Mouse (Mus musculus): Measurements from ENCODE around the gene Sdhaf1. TPM values are rescaled to one million over a fixed set of nuclear protein-coding genes. Genes with fewer than 3 reads are reported as not detected.

Gene Sdhaf1
- total RNA-seq, 2 experiments from 2014 or later, result 7.8 to 10.6 TPM

DNA sequence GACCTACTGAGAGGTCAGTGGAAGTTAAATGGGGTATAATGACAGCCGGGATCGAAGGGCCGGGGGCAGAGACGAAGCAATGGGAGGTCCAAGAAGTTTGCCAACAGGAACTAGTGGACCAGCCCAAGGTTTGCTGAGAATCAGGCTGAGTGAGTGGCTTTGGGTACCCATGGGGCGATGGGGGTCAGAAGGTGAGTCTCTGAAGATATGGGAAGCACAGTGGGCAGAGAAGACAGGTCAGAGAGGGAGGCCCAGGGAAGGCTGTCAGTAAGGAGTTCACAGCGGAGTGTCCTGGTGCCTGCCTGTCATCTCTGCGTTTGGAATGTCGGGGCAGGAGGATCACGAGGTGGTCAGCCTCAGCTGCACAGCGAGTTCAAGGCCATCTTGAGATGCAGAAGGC lies 4.7 kb upstream of the Sdhaf1 start:
- DNase-seq, result no peak
- intact Hi-C loops (cut with DNase I; ENCODE audit: low total_unique reads), result no loop called here

DNA sequence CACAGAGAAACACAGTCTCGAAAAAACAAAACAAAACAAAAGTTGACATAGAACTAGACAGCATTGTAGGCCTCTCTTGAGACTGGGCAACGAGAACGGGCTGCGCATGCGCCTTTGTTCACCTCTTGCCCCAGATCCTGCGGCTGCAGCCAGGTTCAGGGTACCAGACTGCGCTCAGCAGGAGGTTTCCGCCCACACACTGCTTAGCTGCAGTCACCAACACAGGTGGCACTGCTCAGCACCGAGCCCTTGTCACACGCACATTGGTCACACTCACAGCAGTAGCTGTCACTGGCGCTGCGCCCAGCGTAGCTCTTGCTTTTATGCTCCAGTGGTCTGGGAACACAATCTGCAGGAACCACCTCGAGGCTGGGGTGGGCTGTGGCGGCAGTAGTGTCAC lies 3.4 kb upstream of the Sdhaf1 start:
- intact Hi-C loops (cut with DNase I; ENCODE audit: low total_unique reads), result no loop called here
- no peak for DNase-seq

DNA sequence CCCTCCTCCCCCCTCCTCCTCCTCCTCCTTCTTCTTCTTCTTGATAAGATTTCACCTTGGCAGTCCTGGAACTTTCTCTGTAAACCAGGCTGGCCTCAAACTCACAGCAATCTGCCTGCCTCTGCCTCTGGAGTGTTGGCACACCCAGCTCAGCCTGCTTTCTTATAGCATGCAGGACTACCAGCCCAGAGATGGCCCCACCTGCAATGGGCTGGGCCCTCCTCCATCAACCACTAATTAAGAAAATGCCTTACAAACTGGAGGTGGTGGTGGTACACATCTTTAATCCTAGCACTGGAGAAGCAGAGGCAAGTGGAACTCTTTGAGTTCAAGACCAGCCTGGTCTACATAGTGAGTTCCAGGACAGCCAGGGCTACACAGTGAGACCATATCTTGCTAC lies 2.7 kb upstream of the Sdhaf1 start:
- intact Hi-C loops (cut with DNase I; ENCODE audit: low total_unique reads), result no loop called here
- no peak for DNase-seq

DNA sequence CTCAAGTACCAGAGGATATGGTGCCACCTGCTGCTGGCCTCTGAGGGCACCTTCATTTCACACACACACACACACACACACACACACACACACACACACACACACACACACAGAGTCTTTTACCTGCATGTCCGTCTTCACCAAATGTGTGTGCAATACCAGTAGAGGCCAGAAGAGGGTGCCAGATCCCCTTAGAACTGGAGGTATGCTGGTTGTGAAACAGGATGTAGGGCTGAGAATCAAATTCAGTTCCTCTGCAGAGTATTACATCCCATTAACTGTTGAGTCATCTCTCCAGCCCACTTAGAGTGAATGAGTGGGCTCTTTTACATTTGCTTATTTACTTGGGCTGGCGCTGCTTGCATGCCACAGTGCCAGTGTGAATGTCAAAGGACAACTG lies 1.7 kb upstream of the Sdhaf1 start:
- intact Hi-C loops (cut with DNase I; ENCODE audit: low total_unique reads), result no loop called here

DNA sequence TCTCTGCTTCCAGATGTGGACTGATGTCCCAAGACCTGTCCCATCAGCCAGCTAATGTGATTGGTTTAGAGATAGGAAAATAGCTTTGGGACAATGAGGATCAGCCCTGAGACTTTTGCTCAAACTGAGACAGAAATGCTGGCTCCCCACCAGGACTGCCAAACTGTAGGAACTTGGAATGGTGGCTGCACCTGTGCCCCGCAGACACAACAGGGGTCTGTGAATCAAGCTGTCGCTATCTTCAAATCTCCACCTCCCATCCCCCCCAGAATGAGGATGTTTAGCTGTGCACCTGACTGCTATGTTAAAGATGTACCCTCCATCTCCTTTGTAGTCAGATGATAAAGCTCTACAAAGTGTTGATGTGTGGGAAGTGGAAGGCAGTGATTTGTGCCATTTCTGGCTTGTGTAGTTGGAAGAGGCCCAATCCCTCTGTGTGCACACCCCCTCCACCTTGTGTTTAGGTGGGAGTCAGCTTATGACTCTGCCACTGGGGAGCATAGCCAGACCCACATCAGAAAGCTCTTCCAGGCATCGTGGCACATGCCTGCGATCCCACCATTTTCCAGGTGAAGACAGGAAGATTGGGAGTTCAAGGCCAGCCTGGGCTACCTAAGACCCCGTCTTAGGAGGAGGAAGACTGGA lies 727 bp upstream of the Sdhaf1 start:
- intact Hi-C loops (cut with DNase I; ENCODE audit: low total_unique reads), result no loop called here
- no peak for DNase-seq

More for the DNA sequence above, 1.7 kb upstream of the Sdhaf1 start:
- no peak for DNase-seq

DNA sequence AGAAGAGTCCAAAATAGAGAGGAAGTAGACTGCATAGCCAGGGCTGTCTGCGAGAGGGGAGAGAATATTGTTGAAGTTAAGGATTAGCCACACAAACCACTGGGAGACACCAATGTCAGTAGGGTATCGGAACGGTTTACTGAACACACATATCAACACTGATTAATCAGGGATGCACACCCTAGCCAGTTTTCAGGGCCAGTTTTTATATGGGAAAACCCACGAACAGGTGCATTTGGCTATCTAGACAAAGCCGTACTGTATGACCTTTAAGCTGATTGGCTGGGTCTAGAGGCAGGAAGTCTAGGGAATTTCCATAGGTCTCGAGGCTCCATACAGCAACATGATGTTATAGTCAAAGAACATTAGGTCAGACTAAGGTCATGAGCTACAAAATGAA lies 830 bp downstream of the Sdhaf1 start:
- intact Hi-C loops (cut with DNase I; ENCODE audit: low total_unique reads), result no loop called here
- DNase-seq, result no peak

DNA sequence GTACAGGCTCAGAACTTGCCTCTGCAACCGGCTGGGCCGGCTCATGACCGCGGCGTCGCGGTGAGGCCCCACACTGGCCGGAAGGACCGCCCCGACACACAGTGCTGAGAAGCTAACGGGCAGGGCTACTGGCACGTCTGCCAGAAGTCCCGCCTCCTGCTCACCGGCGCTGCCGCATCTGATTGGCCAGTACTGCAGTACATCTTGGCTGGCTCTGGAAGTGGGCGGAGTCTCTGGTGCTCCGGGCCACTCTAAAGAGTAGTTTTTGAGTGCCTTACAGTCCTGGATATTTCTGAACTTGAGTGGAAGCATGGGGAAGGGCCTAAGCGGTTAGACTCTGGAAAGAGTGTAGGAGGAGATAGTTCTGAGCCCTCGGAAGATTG lies 1.4 kb downstream of the Sdhaf1 start:
- peak; percentile 98 for DNase-seq
- intact Hi-C loops (cut with DNase I; ENCODE audit: low total_unique reads), result no loop called here

DNA sequence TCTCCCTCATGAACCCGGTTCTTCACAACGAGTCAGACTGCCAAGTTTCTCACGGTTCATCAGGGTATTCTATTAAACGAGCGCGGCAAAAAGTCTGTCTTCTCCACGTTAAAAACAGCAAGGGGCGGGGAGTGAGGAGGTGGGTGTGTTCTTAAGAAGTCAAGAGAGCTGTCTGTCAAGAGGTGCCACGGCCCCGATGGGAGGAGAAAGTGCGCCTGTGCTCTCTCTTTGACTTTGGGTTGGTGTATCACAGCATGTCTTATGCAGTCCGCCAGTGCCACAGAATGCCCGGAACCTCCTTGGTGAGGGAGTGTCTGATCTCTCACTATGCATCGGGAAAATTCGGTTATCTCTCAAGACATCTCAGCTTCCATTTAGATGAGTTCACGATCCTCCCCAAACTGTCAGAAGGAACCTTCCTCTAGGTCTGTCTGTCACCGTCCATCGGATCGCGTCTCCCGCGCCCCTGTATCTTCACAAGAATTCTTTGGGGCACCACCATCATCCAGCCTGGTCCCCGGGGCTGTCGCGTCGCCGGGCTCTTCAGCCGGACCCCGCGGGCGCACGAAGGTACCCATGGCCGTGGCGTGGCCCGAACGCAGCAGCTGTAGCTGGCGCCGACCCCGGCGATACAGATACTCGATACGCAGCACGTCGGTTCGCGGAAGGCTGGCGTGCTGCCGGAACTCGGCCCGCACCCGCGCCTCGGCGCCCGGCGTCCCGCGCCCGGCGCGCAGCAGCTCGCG lies 2.0 kb downstream of the Sdhaf1 start, which contains the start of gene E130208F15Rik:
E130208F15Rik (plus strand) TSS at position 202 of the 746 bp plus-strand sequence.
- peak; percentile 67 for DNase-seq
- intact Hi-C loops (cut with DNase I; ENCODE audit: low total_unique reads), result no loop called here

DNA sequence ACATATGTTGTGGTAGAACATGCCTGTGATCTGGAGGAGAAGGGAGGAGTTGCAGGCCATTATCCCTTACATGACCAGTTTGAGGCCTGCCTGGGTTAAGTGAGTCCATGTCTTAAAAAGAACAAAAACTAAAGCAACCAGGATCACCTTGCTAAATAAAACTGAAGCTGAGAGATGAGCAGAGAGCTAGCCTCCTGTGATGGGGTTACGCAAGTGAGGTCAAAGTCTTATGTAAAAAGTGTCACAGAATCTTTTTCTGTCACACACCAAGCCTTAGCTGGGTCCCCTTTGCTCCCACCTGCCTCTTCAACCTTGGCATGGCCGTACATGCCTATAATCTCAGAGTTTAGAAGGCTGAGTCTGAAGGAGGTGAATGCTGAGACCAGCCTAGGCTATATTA lies 2.7 kb downstream of the Sdhaf1 start:
- intact Hi-C loops (cut with DNase I; ENCODE audit: low total_unique reads), result no loop called here
- no peak for DNase-seq

DNA sequence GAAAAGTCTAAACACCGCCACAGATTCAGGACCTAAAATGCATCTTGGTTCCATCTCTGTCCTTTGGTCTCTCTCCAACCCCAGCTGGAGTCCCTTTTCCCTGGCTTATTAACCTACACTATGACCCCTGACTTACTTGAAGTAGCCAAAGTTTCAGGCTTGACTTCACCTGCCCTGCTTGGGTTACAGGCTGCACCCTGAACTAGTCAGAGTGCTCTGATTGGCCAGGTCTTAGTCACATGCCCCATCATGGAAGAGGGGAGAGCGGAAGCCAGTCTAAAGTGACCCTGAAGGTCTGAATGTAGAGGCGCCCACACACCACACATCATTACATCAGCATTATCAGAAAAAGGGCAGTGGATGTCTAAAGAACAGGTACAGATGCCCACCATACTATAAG lies 5.6 kb downstream of the Sdhaf1 start:
- no peak for DNase-seq
- intact Hi-C loops (cut with DNase I; ENCODE audit: low total_unique reads), result no loop called here

DNA sequence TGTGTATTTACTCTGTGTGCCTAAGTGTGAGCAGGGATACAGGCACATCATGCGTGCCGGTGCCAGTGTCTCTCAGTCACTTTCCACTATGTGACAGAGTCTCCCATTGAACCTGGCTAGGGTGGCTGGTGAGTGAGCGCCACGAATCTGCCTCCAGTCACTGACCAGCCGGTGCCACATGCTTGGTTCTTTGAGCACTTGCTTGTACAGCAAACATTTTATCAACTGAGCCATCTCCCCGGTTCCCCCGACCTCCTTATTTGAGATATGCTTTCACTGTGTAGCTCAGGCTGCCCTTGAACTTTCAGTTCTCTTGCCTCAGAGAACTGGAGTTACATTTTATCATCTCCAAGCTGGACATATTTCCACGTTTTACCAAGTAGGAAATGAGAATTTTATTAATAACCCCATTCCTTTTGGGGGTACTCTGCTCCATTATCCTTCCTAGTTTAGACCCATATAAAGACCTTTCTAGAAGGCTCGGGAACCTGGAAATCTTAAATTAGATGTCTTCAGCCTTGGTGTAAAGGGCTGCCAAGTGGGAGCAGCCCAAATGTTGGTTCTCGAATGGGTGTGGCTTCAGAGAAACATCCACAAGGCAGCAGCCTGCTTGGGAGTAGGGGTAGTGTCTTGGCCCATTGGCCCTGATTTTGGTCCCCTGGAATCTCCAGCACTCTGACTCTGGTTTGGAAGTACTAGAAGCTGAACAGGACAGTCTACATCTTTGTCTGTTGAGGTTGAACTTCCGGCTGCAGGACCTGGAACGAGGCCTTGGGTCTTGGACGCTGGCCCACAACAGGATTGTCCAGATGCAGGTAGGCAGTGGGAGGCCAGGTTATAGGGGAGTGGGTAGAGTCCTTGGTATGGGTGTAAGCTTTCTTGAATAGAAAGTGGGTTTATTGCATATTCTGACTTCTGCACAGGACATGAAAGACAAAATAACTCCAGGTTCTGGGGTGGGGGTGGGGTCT lies 7.9 kb downstream of the Sdhaf1 start:
- intact Hi-C loops (cut with DNase I; ENCODE audit: low total_unique reads), result no loop called here
- DNase-seq, result peak; percentile 4

DNA sequence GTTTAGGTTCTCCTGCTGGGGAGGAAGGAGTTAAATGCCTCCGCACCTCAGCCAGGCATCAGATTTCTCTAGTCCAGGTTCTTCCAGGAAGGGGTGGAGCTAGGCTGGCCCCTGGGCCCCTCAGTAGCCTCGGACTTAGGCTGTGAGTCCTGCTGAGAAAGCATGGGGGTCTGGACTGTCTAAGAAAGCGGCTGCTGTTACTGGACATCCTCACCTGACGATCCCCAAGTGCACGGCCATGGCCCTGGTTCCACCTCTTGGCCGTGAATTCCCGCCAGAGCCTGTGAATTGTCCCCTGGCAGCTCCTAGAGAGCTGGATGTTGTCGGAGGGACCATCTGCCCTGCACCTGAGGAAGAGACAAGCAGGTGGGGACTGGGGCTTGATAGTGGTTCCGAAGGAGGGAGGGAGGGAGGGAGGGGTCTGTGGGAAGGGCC lies 9.0 kb downstream of the Sdhaf1 start, which contains the start of gene Syne4:
Syne4 (plus strand) TSS at position 87 of the 435 bp plus-strand sequence.
- intact Hi-C loops (cut with DNase I; ENCODE audit: low total_unique reads), result no loop called here

DNA sequence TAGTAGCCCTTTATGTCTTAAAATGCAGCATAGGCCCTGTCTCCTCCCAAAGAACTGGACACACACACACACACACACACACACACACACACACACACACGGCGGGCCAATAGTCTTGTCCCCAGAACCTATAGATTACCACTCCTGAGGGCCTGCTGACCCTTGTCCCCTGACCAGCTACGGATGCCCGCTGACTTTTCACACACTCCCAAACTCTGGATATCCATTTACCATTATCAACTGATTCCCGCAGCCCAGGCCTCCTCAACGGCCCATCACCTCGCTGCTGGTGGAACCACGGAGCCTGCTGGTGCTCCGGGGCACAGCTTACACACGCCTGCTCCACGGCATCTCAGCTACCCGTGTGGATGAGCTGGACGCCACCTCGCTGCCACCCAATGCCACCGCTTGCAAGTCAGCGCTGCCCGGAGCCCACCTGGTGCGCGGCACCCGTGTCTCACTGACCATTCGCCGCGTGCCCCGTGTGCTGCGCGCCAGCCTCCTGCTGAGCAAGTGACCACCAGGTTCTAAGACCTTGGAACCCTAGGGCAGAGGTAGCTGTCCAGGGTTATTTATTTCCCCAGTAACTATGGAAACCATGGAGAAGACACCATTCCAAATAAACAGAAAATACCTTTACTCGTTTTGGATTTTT lies 9.9 kb downstream of the Sdhaf1 start:
- peak; percentile 2 for DNase-seq
- intact Hi-C loops (cut with DNase I; ENCODE audit: low total_unique reads), result no loop called here

More for the DNA sequence above, 9.0 kb downstream of the Sdhaf1 start, which contains the start of gene Syne4:
- peak; percentile 3 for DNase-seq

DNA sequence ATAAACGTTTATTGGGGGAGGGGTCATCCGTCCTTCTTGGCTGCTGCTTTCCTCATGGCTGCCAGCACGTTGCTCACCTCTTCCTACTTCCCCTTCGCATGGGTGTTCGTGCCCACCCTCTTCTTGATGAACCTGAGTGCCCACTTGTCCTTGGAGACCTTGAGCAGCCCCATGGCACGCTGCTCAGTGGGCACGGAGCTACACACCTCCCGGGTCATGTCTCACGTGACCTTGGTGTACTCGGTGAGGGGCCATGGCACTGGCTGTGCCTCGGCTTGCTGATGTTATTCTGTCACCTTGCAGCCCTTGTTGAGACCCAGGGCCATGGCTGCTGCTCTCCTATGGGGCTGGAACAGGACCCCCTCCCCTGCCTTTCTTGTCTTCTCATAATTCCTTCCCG lies 13.6 kb downstream of the Sdhaf1 start:
- DNase-seq, result no peak

DNA sequence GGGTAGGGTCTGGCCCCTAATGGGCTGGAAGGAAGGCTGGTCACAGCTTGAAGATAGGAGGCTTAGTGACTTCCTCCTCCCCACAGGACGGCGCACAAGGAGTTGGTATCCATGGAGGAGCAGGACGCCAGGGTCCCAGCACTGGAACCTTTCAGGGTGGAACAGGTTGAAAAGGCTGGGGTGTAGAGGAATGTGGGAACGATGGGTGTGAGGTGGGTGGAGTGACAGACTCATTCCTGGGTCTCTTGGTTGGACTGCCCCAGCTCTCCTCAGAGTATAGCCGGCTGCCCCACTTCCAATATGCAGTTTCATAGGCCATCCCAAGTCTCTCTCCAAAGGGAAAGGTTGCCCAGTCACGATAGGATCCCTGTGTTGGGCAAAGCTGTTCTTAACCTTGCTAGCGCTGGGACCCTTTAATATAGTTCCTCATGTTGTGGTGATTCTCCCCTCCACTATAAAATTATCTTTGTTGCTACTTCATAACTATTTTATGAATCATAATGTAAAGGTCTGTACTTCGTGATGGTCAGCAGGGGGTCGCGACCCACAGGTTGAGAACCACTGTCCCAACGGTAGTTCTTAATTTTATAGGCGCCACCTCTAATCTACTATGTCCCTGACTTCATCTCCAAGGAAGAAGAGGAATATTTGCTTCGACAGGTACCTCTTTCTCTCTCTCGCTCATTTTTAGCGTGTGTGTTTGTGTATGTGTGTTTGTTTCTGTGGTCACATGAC lies 14.1 kb downstream of the Sdhaf1 start:
- no peak for DNase-seq
- intact Hi-C loops (cut with DNase I; ENCODE audit: low total_unique reads), result loop anchor here (10.0 kb wide), 1 partner anchor 75 kb away; the partner anchor contains the start of genes Ovol3, Polr2i and Tbcb

More for the DNA sequence above, 13.6 kb downstream of the Sdhaf1 start:
- intact Hi-C loops (cut with DNase I; ENCODE audit: low total_unique reads), result no loop called here

DNA sequence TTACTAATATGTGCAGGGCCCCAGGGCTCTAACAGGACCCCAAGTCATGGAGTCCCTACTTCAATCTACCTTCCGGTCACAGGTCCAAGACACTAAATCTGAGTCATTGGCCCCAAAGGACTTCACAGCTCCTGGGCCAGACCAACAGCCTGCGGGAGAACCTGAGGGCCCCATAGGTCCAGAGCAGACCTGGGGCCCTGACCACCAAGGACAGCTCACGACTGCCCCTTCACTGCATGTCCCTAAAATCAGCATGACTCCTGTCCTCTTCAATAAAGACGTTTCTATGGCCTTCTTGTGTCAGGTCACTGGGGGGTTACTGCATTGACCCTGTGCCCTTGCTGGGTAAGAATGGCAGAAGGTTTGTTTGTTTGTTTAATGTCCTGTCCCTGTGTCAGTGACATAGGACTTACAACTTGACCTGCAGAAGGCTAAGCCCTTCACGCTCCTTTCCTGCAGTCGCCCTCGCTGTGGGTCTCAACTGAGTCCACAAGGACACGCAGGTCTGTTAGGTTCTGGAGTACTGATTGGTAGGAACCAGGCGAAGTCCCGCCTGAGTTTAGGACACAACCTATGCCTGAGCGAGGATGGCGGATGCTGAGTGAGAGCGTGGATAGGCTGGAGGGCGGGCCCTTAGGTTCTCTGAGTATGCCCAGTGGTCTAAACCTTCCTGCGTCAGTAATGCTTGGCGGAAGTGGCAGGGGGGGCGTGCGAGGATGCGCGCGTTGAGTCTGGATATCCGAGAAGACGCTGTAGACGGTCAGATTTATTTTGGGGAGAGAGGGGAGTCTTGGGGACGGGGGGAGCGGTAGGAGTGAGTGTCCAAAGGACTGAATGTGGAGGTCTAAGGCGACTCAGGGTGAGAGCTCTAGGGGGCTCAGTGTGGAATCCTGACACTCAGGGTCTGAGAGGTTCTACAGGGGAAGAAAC lies 15.4 kb downstream of the Sdhaf1 start, which contains the start of gene Alkbh6:
Alkbh6 (plus strand) TSS at position 642 of the 930 bp plus-strand sequence.
- DNase-seq, result peak; percentile 93
- intact Hi-C loops (cut with DNase I; ENCODE audit: low total_unique reads), result loop anchor here (10.0 kb wide), 1 partner anchor 74 kb away; the partner anchor contains the start of genes Ovol3, Polr2i and Tbcb

DNA sequence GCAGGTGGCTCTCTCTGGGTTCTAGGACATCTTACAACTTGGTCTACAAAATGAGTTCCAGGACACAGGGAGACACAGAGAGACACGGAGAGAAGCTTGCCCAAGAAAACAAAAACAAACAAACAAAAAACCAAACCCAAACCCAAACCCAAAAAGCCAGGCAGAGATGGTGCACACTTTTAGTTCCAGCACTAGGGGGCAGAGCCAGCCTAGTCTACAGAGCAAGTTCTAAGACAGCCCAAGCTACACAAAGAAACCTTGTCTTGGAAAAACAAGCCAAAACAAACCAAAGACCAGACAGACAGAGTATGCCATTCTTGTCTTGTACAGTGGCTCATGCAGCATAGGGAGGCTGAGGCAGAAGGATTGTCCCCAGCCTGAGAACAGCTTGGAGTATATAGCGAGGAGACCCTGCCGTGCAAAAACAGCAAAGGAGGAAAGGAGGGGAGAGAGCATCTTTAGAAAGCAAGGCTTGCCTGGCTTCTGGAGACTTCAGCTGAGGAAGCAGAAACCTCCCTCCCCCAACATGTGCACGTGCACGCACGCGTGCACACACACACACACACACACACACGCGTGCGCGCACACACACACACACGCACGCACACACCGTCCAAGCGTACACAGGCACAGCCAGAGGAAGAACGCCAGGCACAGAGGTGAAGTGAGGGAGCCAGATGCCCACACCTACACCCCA lies 17.5 kb downstream of the Sdhaf1 start:
- no peak for DNase-seq
- intact Hi-C loops (cut with DNase I; ENCODE audit: low total_unique reads), result loop anchor here (10.0 kb wide), 1 partner anchor 71 kb away; the partner anchor contains the start of genes Ovol3, Polr2i and Tbcb
